Mouse (Mus musculus): Measurements from ENCODE around the gene Sult2b1. TPM values are rescaled to one million over a fixed set of nuclear protein-coding genes. Genes with fewer than 3 reads are reported as not detected.

Sult2b1 gene
- 0.84 TPM in 1 of 2 replicates, not detected in the other for total RNA-seq (2014; fragmentation: Nextera tagmentation)
- not detected in 2 replicates for total RNA-seq (2017)

- ATAC-seq (replicated peaks; ENCODE audit: low FRiP score, low TSS enrichment, poor library complexity, severe bottlenecking): no peak
Observed at GRCm38 (mm10) chr7:45784524-45785372, at the start of gene Sult2b1. TSS of gene Sult2b1 (minus strand) at chr7:45784669.

DNA sequence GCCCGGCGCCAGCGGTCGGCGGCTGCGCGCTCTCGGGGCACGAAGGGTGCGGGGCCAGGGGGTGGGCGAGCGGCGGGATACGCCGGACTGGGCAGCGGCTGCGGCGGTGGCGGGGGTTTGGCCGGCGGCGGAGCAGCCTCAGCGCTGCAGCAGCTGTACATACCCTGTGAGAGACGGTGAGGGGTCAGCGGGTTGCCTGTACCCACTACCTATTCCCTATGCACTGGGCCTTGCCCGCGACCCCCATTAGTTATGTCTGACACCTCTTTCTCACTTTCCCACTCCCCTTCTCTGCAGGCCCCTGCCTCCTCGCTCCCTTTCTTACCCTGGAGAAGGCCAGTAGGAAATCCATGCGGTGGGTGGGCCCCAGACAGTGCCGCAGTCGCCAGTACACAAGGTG is 49.5 kb upstream of the Sult2b1 start:
- no peak for ATAC-seq (replicated peaks; ENCODE audit: low FRiP score, low TSS enrichment, poor library complexity, severe bottlenecking)

GRCm38 (mm10) chr7:45833148-45833790 is 48.8 kb upstream of the Sult2b1 start:
- no peak for ATAC-seq (replicated peaks; ENCODE audit: low FRiP score, low TSS enrichment, poor library complexity, severe bottlenecking)

DNA sequence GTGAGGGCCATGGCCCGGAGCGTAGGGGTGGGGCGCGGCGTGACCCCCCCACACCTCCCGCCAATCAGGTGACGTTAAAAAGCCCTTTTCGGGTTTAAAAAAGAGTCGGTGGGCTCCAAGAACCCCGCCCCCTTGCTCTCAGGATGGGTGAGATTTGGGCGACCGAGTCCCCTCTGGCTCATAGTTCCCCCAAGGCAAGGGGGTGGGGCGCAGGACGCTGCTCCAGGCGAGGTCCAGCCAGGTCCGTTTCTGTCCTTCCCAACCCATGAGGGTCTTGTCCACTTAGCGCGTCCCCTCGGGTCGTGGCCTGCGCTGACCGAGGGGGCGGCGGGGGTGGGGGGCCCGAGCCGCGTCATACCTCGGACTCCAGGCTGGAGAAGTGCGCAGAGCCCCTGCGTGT is 48.0 kb upstream of the Sult2b1 start:
- ATAC-seq (replicated peaks; ENCODE audit: low FRiP score, low TSS enrichment, poor library complexity, severe bottlenecking): no peak

- ATAC-seq (replicated peaks; ENCODE audit: low FRiP score, low TSS enrichment, poor library complexity, severe bottlenecking): no peak
Observed at GRCm38 (mm10) chr7:45831128-45831525, 46.7 kb upstream of the Sult2b1 start.

- ATAC-seq (replicated peaks; ENCODE audit: low FRiP score, low TSS enrichment, poor library complexity, severe bottlenecking): peak; percentile 89
Observed at GRCm38 (mm10) chr7:45830427-45831127, 46.1 kb upstream of the Sult2b1 start, which contains the start of gene Grwd1. TSS of gene Grwd1 (minus strand) at chr7:45830944.

DNA sequence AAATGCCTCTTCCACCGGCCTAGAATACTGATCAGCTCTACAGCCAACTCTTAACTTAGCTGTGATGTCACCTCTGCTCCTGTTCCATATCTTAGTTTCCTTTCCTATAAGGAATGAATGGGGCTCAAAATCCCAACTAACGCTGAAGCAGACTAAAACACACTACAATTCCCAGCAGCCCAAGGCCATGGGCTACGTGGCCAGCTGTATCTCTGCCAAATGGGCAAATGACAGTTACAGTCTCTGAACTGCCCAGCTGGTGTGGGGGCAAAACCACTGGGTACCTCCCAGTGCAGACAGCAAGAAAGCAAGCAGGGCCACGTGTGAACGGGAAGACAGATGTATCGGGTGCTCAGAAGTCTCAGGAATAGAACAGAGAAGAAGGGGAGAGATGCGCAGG is 42.2 kb upstream of the Sult2b1 start:
- no peak for ATAC-seq (replicated peaks; ENCODE audit: low FRiP score, low TSS enrichment, poor library complexity, severe bottlenecking)

- no peak for ATAC-seq (replicated peaks; ENCODE audit: low FRiP score, low TSS enrichment, poor library complexity, severe bottlenecking)
Observed at GRCm38 (mm10) chr7:45824598-45824997, 40.1 kb upstream of the Sult2b1 start, which contains the start of gene Kcnj14. TSS of gene Kcnj14 (minus strand) at chr7:45824782.

DNA sequence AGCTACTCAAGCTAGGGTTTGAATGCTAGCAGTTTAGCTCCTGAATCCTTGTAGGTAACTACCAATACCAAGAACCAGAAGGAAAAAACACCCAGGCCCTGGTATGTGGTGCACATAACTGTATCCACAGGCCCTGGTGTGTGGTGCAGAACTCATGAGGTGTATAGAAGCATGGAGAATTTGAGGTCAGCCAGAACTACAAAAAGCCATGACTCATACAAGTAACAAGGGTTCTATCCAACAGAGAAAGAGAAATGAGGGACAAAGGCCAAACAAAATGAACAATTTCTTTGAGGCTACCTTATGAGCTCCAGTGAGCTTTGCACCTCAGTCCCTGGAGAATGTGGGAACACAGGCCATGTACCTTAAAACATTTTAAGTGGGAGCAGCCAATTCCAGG is 36.4 kb upstream of the Sult2b1 start:
- no peak for ATAC-seq (replicated peaks; ENCODE audit: low FRiP score, low TSS enrichment, poor library complexity, severe bottlenecking)

- ATAC-seq (replicated peaks; ENCODE audit: low FRiP score, low TSS enrichment, poor library complexity, severe bottlenecking): no peak
Observed at GRCm38 (mm10) chr7:45819843-45820242, 35.4 kb upstream of the Sult2b1 start.

GRCm38 (mm10) chr7:45815984-45816351 is 31.5 kb upstream of the Sult2b1 start:
- ATAC-seq (replicated peaks; ENCODE audit: low FRiP score, low TSS enrichment, poor library complexity, severe bottlenecking): no peak

DNA sequence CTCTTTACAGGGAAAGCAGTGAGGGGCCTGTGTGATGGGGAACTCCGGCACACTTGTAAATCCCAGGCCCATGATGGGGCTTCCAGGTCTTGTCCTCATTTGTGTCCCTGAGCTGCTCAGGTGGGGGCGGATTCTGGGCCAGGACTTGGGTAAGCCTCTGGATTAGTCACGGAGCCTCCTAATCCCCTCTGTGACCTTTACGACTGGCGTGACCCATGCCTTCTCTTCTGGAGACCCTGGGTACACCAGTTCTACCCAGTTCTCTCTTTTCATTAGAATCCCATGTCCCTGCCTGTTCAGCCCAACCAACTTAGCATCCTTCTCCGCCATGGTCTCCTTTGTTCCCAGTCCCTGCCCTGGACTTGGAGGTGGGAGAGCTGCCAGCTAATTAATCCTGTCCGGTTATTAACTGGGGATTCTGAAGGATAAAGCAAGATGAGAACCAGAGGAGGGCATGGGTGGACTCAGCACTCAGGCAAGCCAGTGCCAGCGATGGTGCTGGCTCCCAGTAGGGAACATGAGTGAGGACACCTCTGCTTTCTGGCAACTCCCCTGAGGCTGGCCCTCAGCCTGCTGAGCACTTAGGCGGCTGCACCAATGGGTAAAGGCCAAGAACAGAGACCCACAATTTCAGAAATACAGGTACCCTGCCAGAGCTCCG is 31.0 kb upstream of the Sult2b1 start:
- no peak for ATAC-seq (replicated peaks; ENCODE audit: low FRiP score, low TSS enrichment, poor library complexity, severe bottlenecking)

- no peak for ATAC-seq (replicated peaks; ENCODE audit: low FRiP score, low TSS enrichment, poor library complexity, severe bottlenecking)
Observed at GRCm38 (mm10) chr7:45814841-45815240, 30.4 kb upstream of the Sult2b1 start.

GRCm38 (mm10) chr7:45813787-45814779 is 29.6 kb upstream of the Sult2b1 start, which contains the start of gene Cyth2:
TSS of gene Cyth2 (minus strand) at chr7:45814581.
- ATAC-seq (replicated peaks; ENCODE audit: low FRiP score, low TSS enrichment, poor library complexity, severe bottlenecking): peak; percentile 97

- ATAC-seq (replicated peaks; ENCODE audit: low FRiP score, low TSS enrichment, poor library complexity, severe bottlenecking): no peak
Observed at GRCm38 (mm10) chr7:45812921-45813320, 28.5 kb upstream of the Sult2b1 start.

DNA sequence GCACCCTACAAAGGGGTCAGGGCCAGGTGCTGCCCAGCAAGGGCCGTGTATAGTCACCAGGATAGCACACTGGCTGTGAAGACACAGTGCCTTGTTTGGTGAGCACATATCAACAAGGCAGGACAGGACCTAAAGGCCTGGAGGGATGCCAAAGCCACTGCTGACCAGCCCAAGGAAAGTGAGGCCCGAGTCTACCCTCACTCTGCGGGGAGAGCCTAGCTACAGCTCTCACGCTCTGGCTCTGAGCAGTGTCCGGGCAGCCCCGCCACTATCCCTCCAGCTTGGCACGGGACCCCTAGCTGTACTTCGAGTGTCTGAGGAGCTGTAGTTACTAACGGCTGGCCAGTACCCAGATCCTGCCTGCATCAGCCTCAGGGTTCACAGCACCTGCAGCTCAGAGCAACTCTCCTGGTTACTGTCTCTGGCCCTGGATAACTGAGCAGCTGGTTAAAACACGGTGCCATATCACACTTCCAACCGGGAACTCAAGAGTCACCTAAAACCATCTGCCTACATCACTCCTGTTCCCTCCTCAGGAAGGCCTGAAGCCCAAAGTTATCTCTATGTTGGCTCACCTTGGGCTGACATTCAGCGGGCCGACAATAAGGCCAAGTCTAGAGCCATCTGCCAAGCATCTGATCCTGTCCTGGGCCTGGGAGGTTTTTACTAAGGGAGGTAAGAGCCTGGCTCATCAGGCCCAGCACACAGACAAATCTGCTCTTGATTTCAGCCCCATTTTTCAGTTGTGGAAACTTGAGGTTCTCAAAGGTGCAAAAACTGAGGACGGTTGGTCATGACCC is 25.0 kb upstream of the Sult2b1 start:
- no peak for ATAC-seq (replicated peaks; ENCODE audit: low FRiP score, low TSS enrichment, poor library complexity, severe bottlenecking)

GRCm38 (mm10) chr7:45808471-45808870 is 24.0 kb upstream of the Sult2b1 start:
- ATAC-seq (replicated peaks; ENCODE audit: low FRiP score, low TSS enrichment, poor library complexity, severe bottlenecking): no peak

- no peak for ATAC-seq (replicated peaks; ENCODE audit: low FRiP score, low TSS enrichment, poor library complexity, severe bottlenecking)
Observed at GRCm38 (mm10) chr7:45805941-45806340, 21.5 kb upstream of the Sult2b1 start.

Data from megakaryocyte-erythroid progenitor cell, adult 5-6 weeks (primary cell).